In genomic region chr3:147736673-147737439, GRCm38 (mm10) we compare ENCODE assay signal across 20 mouse cellular contexts.
DNase-seq lines count a peak whose midpoint lies in the region; ATAC-seq and TF ChIP-seq lines count a peak whose summit lies in the region.
"Had no signal": no experiment of that assay in that cellular context is flagged by ENCODE, and none has a peak within 500 bp of the region (broad histone marks: within the 10 kb centered on the region; RNA-seq: fewer than 3 reads in every experiment).

No protein-coding gene starts in this region.

- no peak for TF ChIP-seq EP300 in heart, postnatal 0 days (IDR thresholded peaks at IDR 0.05; ENCODE audit: low read depth)
- TF ChIP-seq EP300 in lung, postnatal 0 days (IDR thresholded peaks at IDR 0.05): no peak

- DNase-seq in cerebellum, postnatal 10 days: peak; percentile 37 to 42
- no peak for DNase-seq in cerebellum, postnatal 4 days (ENCODE audit: low spot score in 2 of 2)
- DNase-seq in heart, postnatal 0 days (ENCODE audit: low spot score): no peak
- DNase-seq in heart, postnatal 14 days: no peak
- peak; percentile 16 for DNase-seq in lung, postnatal 0 days (ENCODE audit: low spot score)
- no peak for DNase-seq in lung, postnatal 10 days
- peak; percentile 86 for DNase-seq in embryonic facial prominence, embryonic 14.5 days (ENCODE audit: low spot score)
- no peak for DNase-seq in layer of hippocampus, adult 9-11 months
- DNase-seq: cerebellum, postnatal 25 days; heart, postnatal 4 days; liver, embryonic 13.5 days; lung, postnatal 14 days; right cerebral cortex, postnatal 14 days had no signal

- H3K4me3 ChIP-seq in heart, postnatal 0 days (ENCODE audit: low read depth, low read length): no peak overlapping the region
- H3K4me3 ChIP-seq in lung, postnatal 0 days (ENCODE audit: low read depth, low read length): no peak overlapping the region
- H3K4me3 ChIP-seq in embryonic facial prominence, embryonic 14.5 days (ENCODE audit: low read depth, low read length): no peak overlapping the region
- H3K4me3 ChIP-seq: embryonic facial prominence, embryonic 15.5 days; heart, embryonic 12.5 days; kidney, embryonic 15.5 days; liver, embryonic 13.5 days; megakaryocyte, embryonic 14.5 days; neural tube, embryonic 12.5 days; stomach, embryonic 15.5 days had no signal

- peak; percentile 44 for TF ChIP-seq CTCF in heart, postnatal 0 days (IDR thresholded peaks at IDR 0.05; ENCODE audit: low read depth)
- peak; percentile 43 for TF ChIP-seq CTCF in lung, postnatal 0 days (IDR thresholded peaks at IDR 0.05)

- intact Hi-C loops in heart, postnatal 14 days (cut with DNase I): no loop called here

- H3K9me3 ChIP-seq in heart, postnatal 0 days (replicated peaks; ENCODE audit: control insufficient read depth, low read length): no peaks in the 10 kb centered on the region
- no peaks in the 10 kb centered on the region for H3K9me3 ChIP-seq in lung, postnatal 0 days (ENCODE audit: low read length)
- H3K9me3 ChIP-seq in embryonic facial prominence, embryonic 14.5 days (ENCODE audit: control insufficient read depth, low read length): no peaks in the 10 kb centered on the region
- H3K9me3 ChIP-seq: embryonic facial prominence, embryonic 15.5 days; heart, embryonic 12.5 days; kidney, embryonic 15.5 days; liver, embryonic 13.5 days; megakaryocyte, embryonic 14.5 days; neural tube, embryonic 12.5 days; stomach, embryonic 15.5 days had no signal

- H3K4me1 ChIP-seq in heart, postnatal 0 days (ENCODE audit: control insufficient read depth, insufficient read depth): no peaks in the 10 kb centered on the region
- H3K4me1 ChIP-seq in lung, postnatal 0 days (ENCODE audit: insufficient read depth, low read depth, low read length): no peaks in the 10 kb centered on the region
- H3K4me1 ChIP-seq in embryonic facial prominence, embryonic 14.5 days (ENCODE audit: control insufficient read depth, insufficient read depth, low read length): no peaks in the 10 kb centered on the region; the same call in 1 of the 2 replicates
- H3K4me1 ChIP-seq: embryonic facial prominence, embryonic 15.5 days; heart, embryonic 12.5 days; kidney, embryonic 15.5 days; liver, embryonic 13.5 days; megakaryocyte, embryonic 14.5 days; neural tube, embryonic 12.5 days; stomach, embryonic 15.5 days had no signal

- ATAC-seq in heart, postnatal 0 days (ENCODE audit: insufficient read depth, low read depth): no peak
- no peak for ATAC-seq in lung, postnatal 0 days
- no peak for ATAC-seq in embryonic facial prominence, embryonic 14.5 days (ENCODE audit: low read depth)
- ATAC-seq: activated CD4-positive, CD25-positive, alpha-beta regulatory T cell, adult 4 months had no signal

- H3K36me3 ChIP-seq in heart, postnatal 0 days (replicated peaks; ENCODE audit: control insufficient read depth, insufficient read depth, low read length): no peaks in the 10 kb centered on the region
- no peaks in the 10 kb centered on the region for H3K36me3 ChIP-seq in lung, postnatal 0 days (ENCODE audit: insufficient read depth, low read length)
- H3K36me3 ChIP-seq in embryonic facial prominence, embryonic 14.5 days (ENCODE audit: control insufficient read depth, insufficient read depth, low read length): no peaks in the 10 kb centered on the region
- H3K36me3 ChIP-seq: embryonic facial prominence, embryonic 15.5 days; heart, embryonic 12.5 days; kidney, embryonic 15.5 days; liver, embryonic 13.5 days; neural tube, embryonic 12.5 days; stomach, embryonic 15.5 days had no signal

- no peak overlapping the region for H3K27ac ChIP-seq in heart, postnatal 0 days (ENCODE audit: low read depth)
- H3K27ac ChIP-seq in lung, postnatal 0 days (ENCODE audit: low read length): no peak overlapping the region
- H3K27ac ChIP-seq in embryonic facial prominence, embryonic 14.5 days (replicated peaks; ENCODE audit: low read depth, low read length): no peak overlapping the region
- H3K27ac ChIP-seq: embryonic facial prominence, embryonic 15.5 days; kidney, embryonic 15.5 days; liver, embryonic 13.5 days; neural tube, embryonic 12.5 days; stomach, embryonic 15.5 days had no signal

- H3K4me2 ChIP-seq in heart, postnatal 0 days (ENCODE audit: low read depth, low read length): no peak overlapping the region
- H3K4me2 ChIP-seq in lung, postnatal 0 days (replicated peaks; ENCODE audit: low read depth, low read length): no peak overlapping the region
- H3K4me2 ChIP-seq in embryonic facial prominence, embryonic 14.5 days (ENCODE audit: low read depth, low read length): no peak overlapping the region
- H3K4me2 ChIP-seq: embryonic facial prominence, embryonic 15.5 days; heart, embryonic 12.5 days; kidney, embryonic 15.5 days; liver, embryonic 13.5 days; neural tube, embryonic 12.5 days; stomach, embryonic 15.5 days had no signal

- no peak overlapping the region for H3K9ac ChIP-seq in heart, postnatal 0 days (replicated peaks; ENCODE audit: low read depth, low read length)
- H3K9ac ChIP-seq in lung, postnatal 0 days (replicated peaks; ENCODE audit: low read depth): no peak overlapping the region
- H3K9ac ChIP-seq in embryonic facial prominence, embryonic 14.5 days (ENCODE audit: low read depth, low read length): no peak overlapping the region
- H3K9ac ChIP-seq: embryonic facial prominence, embryonic 15.5 days; heart, embryonic 12.5 days; kidney, embryonic 15.5 days; liver, embryonic 13.5 days; neural tube, embryonic 12.5 days; stomach, embryonic 15.5 days had no signal

- no peaks in the 10 kb centered on the region for H3K27me3 ChIP-seq in heart, postnatal 0 days (ENCODE audit: control insufficient read depth, insufficient read depth, low read length)
- no peaks in the 10 kb centered on the region for H3K27me3 ChIP-seq in lung, postnatal 0 days (replicated peaks; ENCODE audit: insufficient read depth, low read length)
- no peaks in the 10 kb centered on the region for H3K27me3 ChIP-seq in embryonic facial prominence, embryonic 14.5 days (replicated peaks; ENCODE audit: control insufficient read depth, insufficient read depth, low read length)
- H3K27me3 ChIP-seq: embryonic facial prominence, embryonic 15.5 days; heart, embryonic 12.5 days; kidney, embryonic 15.5 days; liver, embryonic 13.5 days; megakaryocyte, embryonic 14.5 days; neural tube, embryonic 12.5 days; stomach, embryonic 15.5 days had no signal

- 64% methylated on average over 6 of the region's 6 CpGs for WGBS in heart, postnatal 0 days
- 70% methylated on average over 6 of the region's 6 CpGs for WGBS in lung, postnatal 0 days
- WGBS in embryonic facial prominence, embryonic 14.5 days: 48% methylated on average over 6 of the region's 6 CpGs

Comparison
In these comparisons a context has a peak if more than half of its experiments do, and no peak if none do; other contexts are left out.
1. DNase-seq: peak in cerebellum, postnatal 10 days (2 of 2), lung, postnatal 0 days (single experiment) and embryonic facial prominence, embryonic 14.5 days (single experiment); none in cerebellum, postnatal 4 days (0 of 2), heart, postnatal 0 days (single experiment), heart, postnatal 14 days (0 of 2), lung, postnatal 10 days (single experiment) and layer of hippocampus, adult 9-11 months (single experiment).